Mouse (Mus musculus) fibroblast of lung, adult 2 months (primary cell): ENCODE data around the gene BC052040.

ENCODE experiments used
- DNase-seq: peaks from one replicate; pipeline ENCODE4 v3.0.0-alpha.2; 2011; ENCODE audit warnings: low read depth

BC052040 gene

GRCm38 (mm10) chr2:115702610-115703009, 121.1 kb downstream of the BC052040 start:
- DNase-seq, result no peak

- no peak for DNase-seq
Measured at GRCm38 (mm10) chr2:115717535-115717934, 136.0 kb downstream of the BC052040 start.

- DNase-seq, result no peak
Measured at GRCm38 (mm10) chr2:115717980-115718379, 136.5 kb downstream of the BC052040 start.

- no peak for DNase-seq
Measured at GRCm38 (mm10) chr2:115723452-115723851, 141.9 kb downstream of the BC052040 start.

GRCm38 (mm10) chr2:115724216-115724615, 142.7 kb downstream of the BC052040 start:
- DNase-seq, result no peak

- no peak for DNase-seq
Measured at GRCm38 (mm10) chr2:115724726-115725125, 143.2 kb downstream of the BC052040 start.

GRCm38 (mm10) chr2:115725503-115725902, 144.0 kb downstream of the BC052040 start:
- DNase-seq, result no peak

GRCm38 (mm10) chr2:115725926-115726325, 144.4 kb downstream of the BC052040 start:
- no peak for DNase-seq

GRCm38 (mm10) chr2:115726806-115727205, 145.3 kb downstream of the BC052040 start:
- DNase-seq, result no peak

- no peak for DNase-seq
Measured at GRCm38 (mm10) chr2:115728627-115729026, 147.1 kb downstream of the BC052040 start.

- DNase-seq, result no peak
Measured at GRCm38 (mm10) chr2:115730502-115730901, 149.0 kb downstream of the BC052040 start.

- DNase-seq, result no peak
Measured at GRCm38 (mm10) chr2:115731171-115731570, 149.7 kb downstream of the BC052040 start.

GRCm38 (mm10) chr2:115732572-115732971, 151.1 kb downstream of the BC052040 start:
- DNase-seq, result no peak

GRCm38 (mm10) chr2:115733017-115733692, 151.6 kb downstream of the BC052040 start:
- no peak for DNase-seq

- DNase-seq, result no peak
Measured at GRCm38 (mm10) chr2:115734850-115735249, 153.3 kb downstream of the BC052040 start.

GRCm38 (mm10) chr2:115736416-115736815, 154.9 kb downstream of the BC052040 start:
- no peak for DNase-seq

- DNase-seq, result no peak
Measured at GRCm38 (mm10) chr2:115737966-115738365, 156.4 kb downstream of the BC052040 start.

- no peak for DNase-seq
Measured at GRCm38 (mm10) chr2:115742061-115742460, 160.5 kb downstream of the BC052040 start.

GRCm38 (mm10) chr2:115747639-115748038, 166.1 kb downstream of the BC052040 start:
- DNase-seq, result no peak

GRCm38 (mm10) chr2:115751177-115751576, 169.7 kb downstream of the BC052040 start:
- DNase-seq, result no peak

GRCm38 (mm10) chr2:115757685-115758084, 176.2 kb downstream of the BC052040 start:
- no peak for DNase-seq

GRCm38 (mm10) chr2:115758542-115758941, 177.0 kb downstream of the BC052040 start:
- DNase-seq, result no peak

- peak; percentile 53 for DNase-seq
Measured at GRCm38 (mm10) chr2:115764595-115765305, 183.2 kb downstream of the BC052040 start.
